Mouse (Mus musculus) intestine, embryonic 15.5 days (tissue): ENCODE results near the gene Gm28308. TPM values are rescaled to one million over a fixed set of nuclear protein-coding genes. Genes with fewer than 3 reads are reported as not detected.

Experiments used
- ATAC-seq: fragments of 200-750 bp; cut with Nextera tagmentation; 2 replicates; pipeline ENCODE4 v1.8.0; 2017; ENCODE audit warnings: moderate TSS enrichment, moderate library complexity
- H3K27ac ChIP-seq: fragments of 300-500 bp; sonication (generic); 2 replicates; pipeline ENCODE4 v1.5.1; 2015; ENCODE audit warnings: mild to moderate bottlenecking, inconsistent platforms
- H3K27me3 ChIP-seq: fragments of 300-500 bp; sonication (generic); replicated peaks from 2 replicates; pipeline ENCODE4 v1.6.1; 2015; ENCODE audit warnings: inconsistent platforms
- H3K36me3 ChIP-seq: fragments of 300-500 bp; sonication (generic); 2 replicates; pipeline ENCODE4 v1.6.1; 2015; ENCODE audit warnings: inconsistent platforms
- H3K4me1 ChIP-seq: fragments of 300-500 bp; sonication (generic); replicated peaks from 2 replicates; pipeline ENCODE4 v1.6.1; 2015; ENCODE audit warnings: inconsistent platforms
- H3K4me2 ChIP-seq: fragments of 300-500 bp; sonication (generic); replicated peaks from 2 replicates; pipeline ENCODE4 v1.6.1; 2015; ENCODE audit warnings: mild to moderate bottlenecking, inconsistent platforms
- H3K4me3 ChIP-seq: fragments of 300-500 bp; sonication (generic); replicated peaks from 2 replicates; pipeline ENCODE4 v1.5.1; 2015; ENCODE audit warnings: inconsistent platforms
- H3K9ac ChIP-seq: fragments of 300-500 bp; sonication (generic); 2 replicates; pipeline ENCODE4 v1.6.1; 2015; ENCODE audit warnings: inconsistent platforms
- H3K9me3 ChIP-seq: fragments of 300-500 bp; sonication (generic); 2 replicates; pipeline ENCODE4 v1.6.1; 2016; ENCODE audit warnings: inconsistent platforms
- WGBS: fragments of 180-500 bp; shearing (Covaris S2); methylation state at CpG from one replicate; pipeline ENCODE4 v1.1.7; 2015; 5-methylcytosine and 5-hydroxymethylcytosine counted together
- polyA plus RNA-seq: library from polyadenylated mRNA; unstranded; fragments of >200 nt; fragmentation: Nextera tagmentation; extraction: Ambion mirVana; gene quantifications from 2 replicates; pipeline ENCODE4 v1.2.1, GENCODE M21; 2015

The Gm28308 gene
- polyA plus RNA-seq, 1 experiment from 2014 or later = not detected

GRCm38 (mm10) chr6:52220003-52220864 lies 7.1 kb upstream of the Gm28308 start:
- H3K4me3 ChIP-seq = no peak overlapping the region
- no peaks in the 10 kb centered on the region for H3K36me3 ChIP-seq
- H3K9me3 ChIP-seq = no peaks in the 10 kb centered on the region
- WGBS = 37% methylated on average over 32 of the region's 32 CpGs
- H3K4me2 ChIP-seq = peak overlapping the region; percentile 94
- H3K27ac ChIP-seq = no peak overlapping the region
- peaks cover 21% of the 10 kb centered on the region for H3K4me1 ChIP-seq
- ATAC-seq = no peak
- H3K9ac ChIP-seq = no peak overlapping the region
- peaks cover 91% of the 10 kb centered on the region for H3K27me3 ChIP-seq

GRCm38 (mm10) chr6:52219234-52219942 lies 6.2 kb upstream of the Gm28308 start:
- no peak for ATAC-seq
- no peaks in the 10 kb centered on the region for H3K9me3 ChIP-seq
- WGBS = 51% methylated on average over 9 of the region's 9 CpGs
- no peak overlapping the region for H3K9ac ChIP-seq
- peaks cover 91% of the 10 kb centered on the region for H3K27me3 ChIP-seq
- H3K4me3 ChIP-seq = no peak overlapping the region
- no peaks in the 10 kb centered on the region for H3K36me3 ChIP-seq
- peaks cover 18% of the 10 kb centered on the region for H3K4me1 ChIP-seq
- H3K4me2 ChIP-seq = peak overlapping the region; percentile 22; the same call in 1 of the 2 replicates
- H3K27ac ChIP-seq = no peak overlapping the region

- Histone ChIP-seq H3K27me3 (peaks cover 89% of the 10 kb centered on the region), H3K4me3 (peak overlapping the region; percentile 42; the same call in 1 of the 2 replicates), H3K4me1 (peaks cover 18% of the 10 kb centered on the region), H3K27ac (no peak overlapping the region), H3K9me3 (no peaks in the 10 kb centered on the region), H3K36me3 (no peaks in the 10 kb centered on the region), H3K9ac (no peak overlapping the region), H3K4me2 (peak overlapping the region; percentile 77)
- ATAC-seq = no peak
- 40% methylated on average over 14 of the region's 14 CpGs for whole genome bisulfite sequencing
These were observed 5.6 kb upstream of the Gm28308 start for GRCm38 (mm10) chr6:52218643-52219215.

GRCm38 (mm10) chr6:52217895-52218642 lies 4.9 kb upstream of the Gm28308 start:
- 16% methylated on average over 23 of the region's 23 CpGs for WGBS
- H3K27ac ChIP-seq = no peak overlapping the region; the same call in 1 of the 2 replicates
- H3K4me3 ChIP-seq = peak overlapping the region; percentile 42
- H3K36me3 ChIP-seq = no peaks in the 10 kb centered on the region
- H3K27me3 ChIP-seq = peaks cover 85% of the 10 kb centered on the region
- no peaks in the 10 kb centered on the region for H3K9me3 ChIP-seq
- H3K4me2 ChIP-seq = peak overlapping the region; percentile 77
- H3K4me1 ChIP-seq = peaks cover 19% of the 10 kb centered on the region
- H3K9ac ChIP-seq = peak overlapping the region; percentile 29
- no peak for ATAC-seq

- H3K36me3 ChIP-seq = no peaks in the 10 kb centered on the region
- peak overlapping the region; percentile 29; the same call in 1 of the 2 replicates for H3K9ac ChIP-seq
- H3K4me3 ChIP-seq = peak overlapping the region; percentile 42
- under 1% methylated on average over 25 of the region's 25 CpGs for WGBS
- ATAC-seq = peak; percentile 55
- peaks cover 85% of the 10 kb centered on the region for H3K27me3 ChIP-seq
- H3K4me2 ChIP-seq = peak overlapping the region; percentile 77
- peaks cover 24% of the 10 kb centered on the region for H3K4me1 ChIP-seq
- peak overlapping the region; percentile 37; the same call in 1 of the 2 replicates for H3K27ac ChIP-seq
- no peaks in the 10 kb centered on the region for H3K9me3 ChIP-seq
These were observed 4.3 kb upstream of the Gm28308 start for GRCm38 (mm10) chr6:52217459-52217768.

- peak overlapping the region; percentile 77 for H3K4me2 ChIP-seq
- WGBS = 1% methylated on average over 60 of the region's 60 CpGs
- no peaks in the 10 kb centered on the region for H3K36me3 ChIP-seq
- no peaks in the 10 kb centered on the region for H3K9me3 ChIP-seq
- H3K27me3 ChIP-seq = peaks cover 82% of the 10 kb centered on the region
- ATAC-seq = no peak
- H3K4me3 ChIP-seq = peak overlapping the region; percentile 42
- peaks cover 22% of the 10 kb centered on the region for H3K4me1 ChIP-seq
- H3K9ac ChIP-seq = peak overlapping the region; percentile 51
- peak overlapping the region; percentile 37; the same call in 1 of the 2 replicates for H3K27ac ChIP-seq
These were observed 3.7 kb upstream of the Gm28308 start for GRCm38 (mm10) chr6:52216691-52217458.

- Histone ChIP-seq H3K9me3 (no peaks in the 10 kb centered on the region), H3K36me3 (no peaks in the 10 kb centered on the region), H3K27ac (no peak overlapping the region), H3K4me2 (peak overlapping the region; percentile 77), H3K9ac (peak overlapping the region; percentile 22), H3K27me3 (peaks cover 83% of the 10 kb centered on the region), H3K4me3 (peak overlapping the region; percentile 42), H3K4me1 (peaks cover 26% of the 10 kb centered on the region)
- WGBS = 11% methylated on average over 30 of the region's 30 CpGs
- no peak for ATAC-seq
These were observed 2.8 kb upstream of the Gm28308 start for GRCm38 (mm10) chr6:52215771-52216535.

GRCm38 (mm10) chr6:52215070-52215469 lies 1.9 kb upstream of the Gm28308 start:
- Histone ChIP-seq H3K4me1 (peaks cover 26% of the 10 kb centered on the region), H3K9me3 (no peaks in the 10 kb centered on the region), H3K27ac (no peak overlapping the region), H3K36me3 (no peaks in the 10 kb centered on the region), H3K4me3 (no peak overlapping the region), H3K27me3 (peaks cover 80% of the 10 kb centered on the region), H3K9ac (no peak overlapping the region), H3K4me2 (no peak overlapping the region)
- 43% methylated on average over 3 of the region's 3 CpGs for WGBS
- ATAC-seq = no peak

GRCm38 (mm10) chr6:52214271-52214670 lies 1.1 kb upstream of the Gm28308 start:
- no peaks in the 10 kb centered on the region for H3K9me3 ChIP-seq
- H3K27ac ChIP-seq = no peak overlapping the region
- no peak overlapping the region for H3K9ac ChIP-seq
- H3K4me2 ChIP-seq = no peak overlapping the region
- ATAC-seq = no peak
- peaks cover 80% of the 10 kb centered on the region for H3K27me3 ChIP-seq
- H3K36me3 ChIP-seq = no peaks in the 10 kb centered on the region
- 52% methylated on average over 5 of the region's 5 CpGs for WGBS
- H3K4me1 ChIP-seq = peaks cover 30% of the 10 kb centered on the region
- H3K4me3 ChIP-seq = no peak overlapping the region

GRCm38 (mm10) chr6:52212556-52213118 lies 502 bp downstream of the Gm28308 start:
- no peak for ATAC-seq
- peak overlapping the region; percentile 91 for H3K27ac ChIP-seq
- H3K4me2 ChIP-seq = peak overlapping the region; percentile 69
- H3K9me3 ChIP-seq = no peaks in the 10 kb centered on the region
- 5% methylated on average over 22 of the region's 22 CpGs for WGBS
- peaks cover 42% of the 10 kb centered on the region for H3K4me1 ChIP-seq
- no peaks in the 10 kb centered on the region for H3K36me3 ChIP-seq
- peak overlapping the region; percentile 69 for H3K9ac ChIP-seq
- peaks cover 76% of the 10 kb centered on the region for H3K27me3 ChIP-seq
- peak overlapping the region; percentile 52 for H3K4me3 ChIP-seq
